Mouse (Mus musculus) hindbrain, postnatal 0 days (tissue): ENCODE measurements around the gene Wnt4. TPM values are rescaled to one million over a fixed set of nuclear protein-coding genes. Genes with fewer than 3 reads are reported as not detected.

ENCODE experiments used
- ATAC-seq: fragments of 200-750 bp; cut with Nextera tagmentation; 2 replicates; pipeline ENCODE4 v1.8.0; 2017; ENCODE audit warnings: mild to moderate bottlenecking, moderate TSS enrichment, moderate library complexity
- DNase-seq: peaks from one replicate; pipeline ENCODE4 v3.0.0-alpha.2; 2015; ENCODE audit warnings: low spot score
- H3K27ac ChIP-seq: fragments of 300-500 bp; sonication (generic); 2 replicates; pipeline ENCODE4 v1.5.1; 2014; ENCODE audit warnings: mild to moderate bottlenecking
- H3K27me3 ChIP-seq: fragments of 300-500 bp; sonication (generic); 2 replicates; pipeline ENCODE4 v1.6.1; 2014; ENCODE audit warnings: low read length, mixed read lengths; ENCODE audit not compliant: insufficient read depth
- H3K36me3 ChIP-seq: fragments of 300-500 bp; sonication (generic); 2 replicates; pipeline ENCODE4 v1.6.1; 2014; ENCODE audit warnings: low read length, mixed read lengths; ENCODE audit not compliant: insufficient read depth
- H3K4me1 ChIP-seq: fragments of 300-500 bp; sonication (generic); 2 replicates; pipeline ENCODE4 v1.6.1; 2014; ENCODE audit warnings: antibody characterized with exemption, low read length, mixed read lengths; ENCODE audit not compliant: insufficient read depth
- H3K4me2 ChIP-seq: fragments of 300-500 bp; sonication (generic); 2 replicates; pipeline ENCODE4 v1.6.1; 2014; ENCODE audit warnings: low read depth, mild to moderate bottlenecking, low read length, moderate library complexity, mixed read lengths
- H3K4me3 ChIP-seq: fragments of 300-500 bp; sonication (generic); 2 replicates; pipeline ENCODE4 v1.5.1; 2014; ENCODE audit warnings: low read length
- H3K9ac ChIP-seq: fragments of 300-500 bp; sonication (generic); replicated peaks from 2 replicates; pipeline ENCODE4 v1.6.1; 2014; ENCODE audit warnings: mild to moderate bottlenecking, low read length, moderate library complexity, mixed read lengths
- H3K9me3 ChIP-seq: fragments of 300-500 bp; sonication (generic); 2 replicates; pipeline ENCODE4 v1.6.1; 2016; ENCODE audit warnings: low read length, mixed read lengths
- CTCF ChIP-seq: IDR thresholded peaks from 2 replicates; pipeline ENCODE4 v1.5.1; 2016; ENCODE audit warnings: antibody characterized with exemption, control low read depth, low read depth
- WGBS: fragments of 180-500 bp; shearing (Covaris S2); extraction: QIAGEN DNeasy Blood & Tissue Kit; methylation state at CpG from one replicate; pipeline ENCODE4 v1.1.7; 2014; 5-methylcytosine and 5-hydroxymethylcytosine counted together
- polyA plus RNA-seq: library from polyadenylated mRNA; unstranded; fragments of >200 nt; fragmentation: Nextera tagmentation; extraction: Ambion mirVana; gene quantifications from 2 replicates; pipeline ENCODE4 v1.2.1, GENCODE M21; 2015
- total RNA-seq: library from RNA; depleted of rRNA; stranded (reverse); fragments of >200 nt; gene quantifications from 2 replicates; pipeline ENCODE4 v1.2.3, GENCODE M21; 2014

Wnt4 gene
- total and polyA plus RNA-seq, 2 experiments from 2014 or later, result 3.4 to 3.8 TPM

DNA sequence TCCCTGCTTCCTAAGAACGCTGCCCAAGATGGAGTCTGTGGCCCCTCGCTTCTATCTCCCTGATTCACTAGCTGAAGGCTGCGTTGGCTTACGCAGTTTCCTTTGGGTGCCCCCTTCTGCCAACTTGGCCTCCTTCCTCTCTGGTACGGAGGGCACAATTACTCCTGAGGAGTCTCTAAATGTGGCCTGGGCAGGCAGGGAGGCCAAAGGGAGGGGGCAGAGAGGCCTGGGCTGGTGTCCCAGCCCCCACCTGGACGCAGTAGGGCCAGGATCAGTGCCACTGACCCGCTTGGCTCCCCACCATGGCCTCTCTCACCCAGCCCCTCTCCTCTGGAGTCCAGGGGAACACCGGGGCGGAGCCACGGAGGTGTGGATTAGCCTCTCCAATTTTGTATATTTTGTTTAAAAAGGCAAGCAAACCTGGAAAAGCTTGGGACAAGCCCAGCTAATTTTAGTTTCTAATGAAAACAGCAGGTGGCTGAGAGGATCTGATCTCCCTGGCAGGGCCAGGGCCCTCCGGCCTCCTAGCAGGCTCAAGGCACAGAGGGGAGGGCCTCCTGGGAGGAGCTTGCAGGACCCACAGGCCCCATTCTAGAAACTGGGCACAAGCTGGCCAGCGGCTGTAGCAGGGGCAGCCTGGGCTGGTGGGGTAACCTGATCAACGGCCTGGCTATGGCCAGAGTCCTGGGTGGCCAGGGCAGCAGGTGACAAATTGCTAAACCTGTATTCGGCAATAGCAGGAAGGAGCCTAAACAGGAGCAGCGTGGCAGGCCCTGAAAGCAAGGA is 8.8 kb downstream of the Wnt4 start:
- WGBS, result 74% methylated on average over 15 of the region's 15 CpGs
- no peak for TF ChIP-seq CTCF
- Histone ChIP-seq H3K36me3 (no peaks in the 10 kb centered on the region), H3K27ac (no peak overlapping the region), H3K27me3 (0 out of 2 replicates have a peak, but pooled peaks cover 7% of the 10 kb centered on the region), H3K9me3 (no peaks in the 10 kb centered on the region), H3K9ac (no peak overlapping the region), H3K4me2 (no peak overlapping the region), H3K4me1 (no peaks in the 10 kb centered on the region), H3K4me3 (no peak overlapping the region)
- DNase-seq (no peak), ATAC-seq (no peak)

DNA sequence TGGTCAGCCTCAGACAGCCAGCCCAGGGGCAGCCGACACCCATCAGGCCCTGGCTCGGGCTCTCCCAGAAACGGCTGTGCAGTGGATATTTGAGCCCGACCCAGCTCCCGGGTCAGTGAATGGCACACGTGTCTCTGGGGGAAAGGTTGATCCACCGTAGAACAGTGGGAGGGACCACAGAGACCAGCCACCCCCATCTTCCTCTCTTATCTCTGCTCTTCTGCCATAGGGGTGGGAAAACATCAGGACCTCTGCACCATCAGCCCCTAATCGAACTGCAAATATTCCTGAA is 9.3 kb downstream of the Wnt4 start:
- DNase-seq, result no peak
- Histone ChIP-seq H3K27me3 (0 out of 2 replicates have a peak, but pooled peaks cover 7% of the 10 kb centered on the region), H3K36me3 (no peaks in the 10 kb centered on the region), H3K9me3 (no peaks in the 10 kb centered on the region), H3K4me2 (no peak overlapping the region), H3K4me1 (no peaks in the 10 kb centered on the region), H3K4me3 (no peak overlapping the region), H3K9ac (no peak overlapping the region), H3K27ac (no peak overlapping the region)
- WGBS, result 60% methylated on average over 8 of the region's 8 CpGs
- TF ChIP-seq CTCF, result no peak
- no peak for ATAC-seq

DNA sequence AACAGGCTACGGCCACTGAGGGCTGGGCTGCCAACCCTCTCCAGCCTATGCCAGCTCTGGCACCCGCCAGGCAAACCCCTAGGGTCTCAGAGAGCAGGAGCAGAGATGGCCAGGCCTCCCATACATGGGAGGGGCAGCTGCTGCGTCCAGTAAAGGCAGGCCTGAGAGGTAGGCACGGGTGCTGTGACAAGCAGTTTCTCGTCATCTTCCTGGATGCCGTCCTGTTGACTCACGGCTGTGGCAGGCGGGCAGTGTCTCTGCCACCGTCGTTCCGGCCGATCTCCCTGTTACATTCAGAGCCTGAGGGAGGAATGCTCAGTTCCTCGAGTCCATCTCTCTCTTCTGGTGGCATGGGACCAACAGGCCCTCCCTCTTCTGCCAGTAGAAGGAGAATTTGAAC is 9.9 kb downstream of the Wnt4 start:
- TF ChIP-seq CTCF, result no peak
- no peak for ATAC-seq
- Histone ChIP-seq H3K4me3 (no peak overlapping the region), H3K9me3 (no peaks in the 10 kb centered on the region), H3K4me2 (no peak overlapping the region), H3K36me3 (no peaks in the 10 kb centered on the region), H3K27ac (no peak overlapping the region), H3K9ac (no peak overlapping the region), H3K27me3 (0 out of 2 replicates have a peak, but pooled peaks cover 7% of the 10 kb centered on the region), H3K4me1 (no peaks in the 10 kb centered on the region)
- 60% methylated on average over 13 of the region's 13 CpGs for WGBS
- DNase-seq, result no peak

DNA sequence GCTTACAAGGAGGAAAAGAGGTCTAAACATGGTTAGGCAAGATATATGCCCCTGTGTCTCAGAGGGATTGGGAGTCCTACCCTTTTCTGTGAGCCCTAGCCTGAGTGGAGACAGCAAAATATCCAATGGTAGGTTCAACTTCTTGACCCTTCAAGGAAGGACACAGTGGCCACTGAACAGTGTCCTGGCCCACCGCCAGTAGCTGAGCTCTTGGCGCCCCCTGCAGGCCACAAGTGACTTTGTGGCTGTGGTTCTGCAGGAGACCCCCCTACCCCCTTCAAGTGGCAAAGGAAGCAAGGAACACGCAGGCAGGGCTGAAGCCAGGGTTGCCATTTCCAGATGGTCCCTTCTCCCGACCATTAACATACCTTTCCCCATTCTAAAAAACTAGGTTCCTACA is 10.5 kb downstream of the Wnt4 start:
- no peak overlapping the region for H3K4me2 ChIP-seq
- DNase-seq (peak; percentile 81), ATAC-seq (peak; percentile 60; the same call in 1 of the 2 replicates)
- peak; percentile 94 for TF ChIP-seq CTCF
- no peak overlapping the region for H3K27ac ChIP-seq
- WGBS, result 11% methylated on average over 4 of the region's 4 CpGs
- H3K9ac ChIP-seq, result no peak overlapping the region
- 0 out of 2 replicates have a peak, but pooled peaks cover 7% of the 10 kb centered on the region for H3K27me3 ChIP-seq
- no peaks in the 10 kb centered on the region for H3K9me3 ChIP-seq
- H3K36me3 ChIP-seq, result no peaks in the 10 kb centered on the region
- no peaks in the 10 kb centered on the region for H3K4me1 ChIP-seq
- H3K4me3 ChIP-seq, result no peak overlapping the region

DNA sequence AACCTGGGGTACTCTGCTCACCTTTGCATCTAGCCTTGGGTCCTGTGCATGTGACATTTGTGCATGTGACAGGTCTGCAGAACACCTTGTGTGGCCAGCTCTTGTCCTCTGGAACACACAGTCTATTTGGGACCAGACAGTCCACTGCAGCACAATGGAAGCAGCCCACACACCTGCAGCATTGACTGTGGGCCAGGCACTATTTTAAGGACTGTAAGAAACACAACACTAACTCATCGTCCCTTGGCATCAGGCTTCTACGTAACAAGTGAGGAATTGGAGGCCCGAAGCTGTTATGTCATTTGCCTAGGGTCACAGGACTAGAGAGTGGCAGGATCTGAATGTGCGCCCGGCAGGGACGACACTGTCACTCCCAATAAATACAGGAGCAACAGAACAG is 12.4 kb downstream of the Wnt4 start:
- no peak for TF ChIP-seq CTCF
- Histone ChIP-seq H3K9me3 (no peaks in the 10 kb centered on the region), H3K4me2 (no peak overlapping the region), H3K27me3 (no peaks in the 10 kb centered on the region), H3K27ac (no peak overlapping the region), H3K9ac (no peak overlapping the region), H3K4me1 (no peaks in the 10 kb centered on the region), H3K4me3 (no peak overlapping the region), H3K36me3 (no peaks in the 10 kb centered on the region)
- ATAC-seq (no peak), DNase-seq (no peak)
- WGBS, result 87% methylated on average over 6 of the region's 6 CpGs

DNA sequence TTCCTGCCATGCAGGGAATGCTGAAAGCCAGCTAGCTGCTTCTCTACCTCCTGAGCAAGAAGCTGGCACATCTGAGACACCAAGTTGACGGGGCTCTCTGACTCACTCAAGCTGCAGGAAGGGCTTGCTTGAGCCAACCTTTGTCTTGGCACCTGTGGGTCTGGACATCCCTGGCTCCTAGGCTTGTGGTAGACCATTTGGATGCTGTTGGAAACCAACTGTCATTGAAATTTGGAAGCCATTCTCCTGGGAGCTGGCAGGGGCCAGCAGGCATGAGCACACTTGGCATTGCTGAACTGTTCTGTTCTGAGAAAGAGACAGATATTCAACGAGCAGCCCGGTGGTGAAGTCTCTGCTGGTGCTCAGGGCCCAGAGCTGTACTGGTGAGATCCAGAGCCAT is 13.0 kb downstream of the Wnt4 start:
- no peak for TF ChIP-seq CTCF
- Histone ChIP-seq H3K4me1 (no peaks in the 10 kb centered on the region), H3K9me3 (no peaks in the 10 kb centered on the region), H3K4me2 (no peak overlapping the region), H3K4me3 (no peak overlapping the region), H3K27me3 (no peaks in the 10 kb centered on the region), H3K27ac (no peak overlapping the region), H3K9ac (no peak overlapping the region), H3K36me3 (no peaks in the 10 kb centered on the region)
- ATAC-seq, result no peak
- no peak for DNase-seq
- 59% methylated on average over 3 of the region's 3 CpGs for WGBS

DNA sequence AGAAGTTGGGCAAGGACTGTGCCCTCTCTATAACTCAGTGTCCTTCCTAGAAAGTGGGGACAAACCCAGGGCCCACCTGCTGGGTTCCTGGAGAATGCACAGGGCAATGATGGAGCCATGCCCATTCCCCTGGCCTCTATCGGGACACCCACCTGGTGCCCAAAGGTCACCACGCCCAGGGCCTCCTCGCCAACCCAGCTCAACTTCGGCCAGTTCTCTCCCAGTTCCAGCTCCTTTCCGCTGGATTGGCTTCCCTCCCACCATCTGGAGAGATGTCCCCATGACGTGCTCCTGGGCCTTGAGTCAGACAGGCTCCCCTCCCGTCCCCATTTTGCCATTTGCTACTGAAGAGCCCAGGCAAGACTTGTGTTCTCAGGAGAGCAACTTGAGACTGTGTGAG is 15.3 kb downstream of the Wnt4 start:
- Histone ChIP-seq H3K4me3 (no peak overlapping the region), H3K27ac (no peak overlapping the region), H3K4me1 (no peaks in the 10 kb centered on the region), H3K9me3 (no peaks in the 10 kb centered on the region), H3K9ac (no peak overlapping the region), H3K36me3 (no peaks in the 10 kb centered on the region), H3K27me3 (no peaks in the 10 kb centered on the region), H3K4me2 (no peak overlapping the region)
- ATAC-seq (no peak), DNase-seq (no peak)
- 70% methylated on average over 7 of the region's 7 CpGs for WGBS
- TF ChIP-seq CTCF, result no peak
